Mouse (Mus musculus): ENCODE data around the gene Olfr1362.

The Olfr1362 gene

DNA sequence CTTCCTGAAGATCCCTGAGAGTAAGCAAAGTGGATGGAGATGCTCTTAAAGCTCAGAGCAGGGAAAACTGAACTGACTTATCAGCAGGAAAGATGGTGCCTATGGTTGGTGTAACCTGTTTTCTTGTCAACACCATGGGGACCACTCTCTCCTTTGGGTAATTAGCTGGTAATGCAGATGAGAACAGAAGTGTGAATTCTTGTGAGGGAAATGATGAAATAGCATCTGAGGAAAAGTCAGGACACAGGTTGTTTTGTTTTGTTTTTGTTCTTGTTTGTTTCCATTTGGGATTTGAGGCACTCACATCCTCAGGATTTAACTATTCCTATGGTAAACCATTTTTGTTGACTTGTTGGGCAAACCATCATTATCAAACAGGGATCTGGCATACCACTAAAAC lies at the start of gene Olfr1362:
TSS of gene Olfr1362 (minus strand) at position 101 of the 400 bp plus-strand sequence.
- DNase-seq = no peak

DNA sequence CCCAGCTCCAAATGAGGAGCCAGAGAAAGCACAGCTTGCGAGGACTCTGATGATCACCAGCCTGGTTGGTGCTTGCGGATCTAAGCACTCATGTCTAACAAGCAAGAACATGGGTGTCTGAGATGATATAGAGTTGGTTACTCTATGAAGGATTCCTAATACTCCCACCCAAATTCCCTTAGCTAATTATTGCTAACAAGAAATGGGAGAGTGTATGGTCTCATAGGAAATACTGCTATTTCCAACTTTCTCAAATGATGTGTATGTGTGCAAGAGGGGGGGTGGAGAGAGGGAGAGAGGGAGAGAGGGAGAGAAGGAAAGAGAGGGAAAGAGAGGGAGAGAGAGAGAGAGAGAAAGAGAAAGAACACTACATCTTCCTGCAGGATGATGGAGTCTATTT lies 49.5 kb upstream of the Olfr1362 start, which contains the start of gene Olfr1361:
TSS of gene Olfr1361 (minus strand) at position 101 of the 400 bp plus-strand sequence.
- DNase-seq = no peak

GRCm38 (mm10) chr13:21642418-21642817 lies 28.6 kb upstream of the Olfr1362 start, which contains the start of gene Olfr11:
Gene Olfr11 (minus strand): TSS chr13:21642518.
- no peak for DNase-seq

DNA sequence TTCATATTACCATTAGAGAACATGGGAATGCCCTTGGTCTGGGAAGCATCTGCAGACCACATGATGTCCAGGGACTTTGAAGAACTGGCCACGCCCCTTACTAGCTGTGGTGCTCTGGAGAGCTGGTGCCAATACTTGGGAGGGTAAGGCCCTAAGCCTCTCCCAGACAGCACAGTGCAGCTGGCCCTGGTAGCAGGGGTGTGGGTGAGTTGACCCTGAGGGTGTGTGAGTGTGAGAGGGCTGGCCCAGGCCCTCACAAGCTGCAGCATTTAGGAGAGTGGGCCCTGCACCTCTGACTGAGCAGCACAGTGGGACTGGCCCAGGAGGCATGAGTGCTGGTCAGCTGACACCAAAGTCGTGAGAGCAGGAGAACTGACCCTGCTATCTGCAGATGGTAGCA lies 22.2 kb downstream of the Olfr1362 start:
- DNase-seq = no peak

DNA sequence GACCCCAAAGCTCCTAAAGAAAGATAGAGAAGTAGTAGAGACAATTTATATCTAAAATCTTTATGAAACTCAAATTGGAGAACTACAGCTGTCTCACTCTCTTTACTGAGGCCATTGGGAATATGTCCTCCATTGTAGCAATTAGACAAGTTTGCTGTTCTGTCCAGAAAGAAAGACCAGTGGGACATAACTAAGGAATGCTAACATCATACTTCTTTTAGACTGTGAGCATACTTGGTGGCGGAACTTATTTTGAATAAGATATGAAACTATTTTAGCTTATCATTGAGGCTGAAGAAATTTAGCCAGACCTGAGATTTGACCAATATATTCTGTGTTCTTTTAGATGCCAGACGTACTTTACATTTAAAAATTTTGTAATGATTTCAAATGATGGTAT lies 32.2 kb downstream of the Olfr1362 start, which contains the start of gene Olfr1364:
TSS of gene Olfr1364 (minus strand) at position 101 of the 400 bp plus-strand sequence.
- DNase-seq = no peak

All from B cell, adult 2 months (primary cell).